Mouse (Mus musculus) hindbrain, embryonic 13.5 days (tissue): ENCODE measurements at regions not wholly inside any gene's neighbourhood (a gene's known extent, or its start where the extent isn't known, plus 50 kb on each side); places are given as distances from the start of the nearest gene placed in this dataset.
"Not testable (repeated sequence)": the region's sequence is repeated elsewhere in the genome, so short reads cannot be mapped to it uniquely, and the experiment has no call there.

Experiments used
- ATAC-seq: fragments of 200-750 bp; cut with Nextera tagmentation; 2 replicates; pipeline ENCODE4 v1.8.0; 2017; ENCODE audit warnings: moderate TSS enrichment; ENCODE audit not compliant: low FRiP score
- H3K27ac ChIP-seq: fragments of 300-500 bp; sonication (generic); 2 replicates; pipeline ENCODE4 v1.5.1; 2015; ENCODE audit warnings: inconsistent platforms, mild to moderate bottlenecking, moderate library complexity
- H3K27me3 ChIP-seq: fragments of 300-500 bp; sonication (generic); 2 replicates; pipeline ENCODE4 v1.6.1; 2015; ENCODE audit warnings: mild to moderate bottlenecking, inconsistent platforms
- H3K36me3 ChIP-seq: fragments of 300-500 bp; sonication (generic); 2 replicates; pipeline ENCODE4 v1.6.1; 2015; ENCODE audit warnings: mild to moderate bottlenecking, inconsistent platforms
- H3K4me1 ChIP-seq: fragments of 300-500 bp; sonication (generic); replicated peaks from 2 replicates; pipeline ENCODE4 v1.6.1; 2015; ENCODE audit warnings: inconsistent platforms
- H3K4me2 ChIP-seq: fragments of 300-500 bp; sonication (generic); 2 replicates; pipeline ENCODE4 v1.6.1; 2015; ENCODE audit warnings: inconsistent platforms, mild to moderate bottlenecking, moderate library complexity
- H3K4me3 ChIP-seq: fragments of 300-500 bp; sonication (generic); 2 replicates; pipeline ENCODE4 v1.5.1; 2015; ENCODE audit warnings: mild to moderate bottlenecking, inconsistent platforms
- H3K9ac ChIP-seq: fragments of 300-500 bp; sonication (generic); 2 replicates; pipeline ENCODE4 v1.6.1; 2015; ENCODE audit warnings: mild to moderate bottlenecking, inconsistent platforms
- H3K9me3 ChIP-seq: fragments of 300-500 bp; sonication (generic); 2 replicates; pipeline ENCODE4 v1.6.1; 2016; ENCODE audit warnings: inconsistent platforms
- WGBS: fragments of 180-500 bp; shearing (Covaris S2); methylation state at CpG from one replicate; pipeline ENCODE4 v1.1.7; 2015; 5-methylcytosine and 5-hydroxymethylcytosine counted together

DNA sequence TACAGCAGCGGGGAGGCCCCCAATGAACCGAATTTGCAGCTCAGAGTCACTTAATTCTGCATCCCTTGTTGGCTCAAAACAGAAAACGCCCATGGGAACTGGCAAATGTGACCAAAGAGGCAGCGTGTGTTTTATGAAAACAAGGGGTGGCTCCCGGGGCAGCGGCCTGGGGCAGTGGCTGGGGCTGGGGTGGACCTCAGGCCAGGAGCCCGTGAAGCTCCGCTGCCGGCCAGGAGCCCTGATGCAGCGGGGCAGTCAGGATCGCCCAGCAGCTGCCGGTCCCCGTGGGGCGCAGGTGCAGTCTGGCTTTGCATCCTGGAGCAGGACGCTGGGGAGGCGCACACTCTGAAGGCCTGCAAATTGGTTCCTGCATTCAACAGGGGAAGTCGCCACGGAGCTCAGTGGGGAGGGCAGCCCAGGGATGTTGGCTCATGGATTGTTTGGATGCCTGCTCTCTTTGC lies 104.4 kb upstream of the Gm9887 start:
- Histone ChIP-seq H3K4me3 (no peak overlapping the region), H3K9ac (peak overlapping the region; percentile 66), H3K4me1 (peaks cover 20% of the 10 kb centered on the region), H3K36me3 (no peaks in the 10 kb centered on the region), H3K27ac (peak overlapping the region; percentile 30; the same call in 1 of the 2 replicates), H3K9me3 (no peaks in the 10 kb centered on the region), H3K4me2 (peak overlapping the region; percentile 53), H3K27me3 (no peaks in the 10 kb centered on the region)
- WGBS: 5% methylated on average over 18 of the region's 18 CpGs
- peak; percentile 48; the same call in 1 of the 2 replicates for ATAC-seq

DNA sequence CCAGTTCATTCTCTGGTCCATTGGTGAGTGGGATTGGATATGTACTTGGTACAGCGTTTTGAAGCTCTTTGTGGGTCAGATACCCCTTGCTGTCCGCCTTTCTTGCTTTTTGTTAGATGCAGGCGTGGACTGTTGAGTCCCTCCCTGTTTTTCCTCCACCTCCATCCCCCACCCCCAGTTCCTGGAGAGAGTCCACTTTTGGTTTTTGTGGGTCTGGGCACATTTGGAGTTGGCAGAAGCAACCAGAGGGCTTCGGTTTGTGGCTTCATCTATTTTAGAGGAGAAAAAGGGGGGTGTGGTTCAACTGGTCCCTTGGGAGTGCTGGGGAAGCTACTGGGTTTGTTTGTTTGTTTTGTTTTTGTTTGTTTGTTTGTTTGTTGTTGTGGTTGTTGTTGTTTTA lies 103.9 kb upstream of the Gm9887 start:
- no peak overlapping the region; the same call in 1 of the 2 replicates for H3K4me2 ChIP-seq
- no peak overlapping the region for H3K9ac ChIP-seq
- ATAC-seq: no peak
- no peaks in the 10 kb centered on the region for H3K9me3 ChIP-seq
- H3K4me1 ChIP-seq: peaks cover 20% of the 10 kb centered on the region
- no peaks in the 10 kb centered on the region for H3K27me3 ChIP-seq
- H3K4me3 ChIP-seq: no peak overlapping the region
- H3K36me3 ChIP-seq: no peaks in the 10 kb centered on the region
- peak overlapping the region; percentile 30; the same call in 1 of the 2 replicates for H3K27ac ChIP-seq
- 65% methylated on average over 4 of the region's 4 CpGs for WGBS

DNA sequence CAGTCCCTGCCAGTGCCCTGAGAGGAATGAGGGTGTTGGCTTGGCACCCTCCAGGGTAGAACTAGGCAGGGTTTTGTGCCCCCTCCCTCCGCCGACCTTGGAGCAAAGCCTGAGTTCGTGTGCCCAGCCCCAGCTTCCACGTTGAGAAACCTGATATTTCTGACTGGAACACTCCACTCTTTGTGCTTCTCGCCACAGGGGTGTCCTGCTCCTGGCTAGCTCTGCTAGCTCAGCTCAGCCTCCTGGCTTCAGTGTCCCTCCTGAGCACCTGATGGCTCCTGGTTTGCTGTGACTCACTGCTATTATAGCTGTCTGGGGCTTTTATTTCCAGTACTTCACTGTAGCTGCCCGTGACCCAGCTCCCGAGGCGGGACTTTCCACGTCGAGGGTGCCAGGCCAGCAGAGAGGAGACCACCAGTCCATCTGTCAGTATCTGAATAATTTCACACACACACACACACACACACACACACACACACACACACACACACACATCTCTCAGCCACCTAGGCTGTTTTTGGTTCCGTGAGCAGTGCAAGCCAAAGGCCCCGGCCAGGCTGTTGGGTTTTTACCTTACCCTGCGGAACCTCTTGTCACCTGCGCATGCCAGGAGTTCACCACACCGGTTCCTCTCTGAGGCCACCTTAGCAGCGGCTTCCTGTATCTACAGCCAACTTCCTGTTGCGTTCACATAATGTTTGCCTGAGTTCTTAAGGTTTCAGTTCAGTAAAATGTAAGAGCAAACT lies 102.8 kb upstream of the Gm9887 start:
- no peaks in the 10 kb centered on the region for H3K9me3 ChIP-seq
- H3K4me1 ChIP-seq: peaks cover 20% of the 10 kb centered on the region
- H3K9ac ChIP-seq: no peak overlapping the region
- no peaks in the 10 kb centered on the region for H3K27me3 ChIP-seq
- no peak overlapping the region for H3K4me3 ChIP-seq
- peak; percentile 21; the same call in 1 of the 2 replicates for ATAC-seq
- 62% methylated on average over 17 of the region's 17 CpGs for WGBS
- H3K4me2 ChIP-seq: no peak overlapping the region
- no peak overlapping the region for H3K27ac ChIP-seq
- no peaks in the 10 kb centered on the region for H3K36me3 ChIP-seq

DNA sequence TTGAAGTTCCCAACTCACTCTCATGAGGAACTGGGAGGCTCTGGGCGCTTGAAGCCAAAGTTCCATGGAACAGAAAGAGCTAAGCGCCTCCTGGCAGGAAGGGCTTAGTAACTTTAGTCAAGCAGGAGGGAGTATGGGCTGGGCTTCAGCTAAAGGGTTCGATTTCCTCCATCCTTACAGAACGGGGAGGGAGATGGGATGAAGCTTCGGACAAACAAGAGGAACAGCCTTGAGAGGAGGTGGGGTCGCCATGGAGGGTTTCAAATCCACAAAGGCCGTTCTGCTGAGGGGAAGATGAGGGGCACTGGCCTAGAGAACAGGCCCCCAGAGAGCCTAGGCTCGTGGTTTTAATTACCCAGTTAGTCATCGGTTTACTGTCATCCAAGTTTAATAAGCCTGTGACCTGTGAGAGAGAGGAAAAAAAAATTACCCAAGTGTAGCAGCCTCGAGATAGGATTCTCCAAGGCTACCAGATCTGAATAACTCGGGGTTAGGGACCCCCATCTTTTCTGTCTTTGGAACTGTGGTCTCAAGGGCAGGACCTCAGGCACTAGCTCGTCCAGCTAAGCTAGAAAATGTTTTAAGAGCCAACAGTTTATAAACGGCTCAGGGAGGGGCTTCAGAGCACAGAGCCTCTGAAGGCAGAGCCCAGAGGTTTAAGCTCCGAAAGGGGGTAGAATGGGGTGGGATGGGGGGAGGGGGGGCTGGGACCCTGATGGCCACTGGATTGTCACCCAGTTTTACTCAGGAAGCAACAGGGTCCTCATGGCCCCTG lies 102.1 kb upstream of the Gm9887 start:
- no peak overlapping the region for H3K4me3 ChIP-seq
- H3K4me2 ChIP-seq: no peak overlapping the region
- no peaks in the 10 kb centered on the region for H3K36me3 ChIP-seq
- peak; percentile 14; the same call in 1 of the 2 replicates for ATAC-seq
- H3K27me3 ChIP-seq: no peaks in the 10 kb centered on the region
- no peak overlapping the region for H3K27ac ChIP-seq
- WGBS: 42% methylated on average over 14 of the region's 14 CpGs
- 0 out of 2 replicates have a peak overlapping the region, but pooled peaks have one; percentile 3 for H3K9ac ChIP-seq
- peaks cover 20% of the 10 kb centered on the region for H3K4me1 ChIP-seq
- H3K9me3 ChIP-seq: no peaks in the 10 kb centered on the region

DNA sequence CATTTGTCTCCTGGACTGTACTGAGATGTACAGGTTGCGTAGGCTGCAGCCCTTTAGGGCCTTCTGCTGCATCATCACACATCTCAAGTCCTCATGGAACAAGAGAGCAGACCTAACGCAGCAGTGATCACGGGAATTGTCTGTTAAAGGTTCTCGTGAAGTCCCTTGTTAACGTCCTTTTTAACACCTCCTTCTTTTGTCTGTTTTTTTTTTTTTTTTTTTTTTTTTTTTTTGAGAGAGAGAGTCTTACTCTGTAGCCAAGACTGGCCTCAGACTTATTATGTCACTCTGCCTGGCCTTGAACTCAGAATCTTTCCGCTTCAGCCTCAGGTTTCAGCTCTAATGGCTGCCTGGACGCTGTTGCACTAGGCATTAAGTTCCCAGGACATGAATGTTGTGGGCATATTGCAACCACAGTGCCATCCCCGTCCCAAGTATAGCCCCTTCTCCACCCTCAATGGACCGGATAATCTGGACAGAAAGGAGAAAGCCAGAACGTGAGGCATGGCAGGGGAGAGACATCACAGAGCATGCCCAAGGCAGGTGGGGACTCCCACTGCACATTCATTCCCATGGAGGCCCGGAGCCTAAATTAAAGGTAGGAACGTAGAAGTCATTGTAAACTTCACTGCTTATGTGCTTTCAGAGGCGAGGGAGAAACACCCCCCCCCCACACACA lies 101.3 kb upstream of the Gm9887 start:
- Histone ChIP-seq H3K27me3 (no peaks in the 10 kb centered on the region), H3K27ac (no peak overlapping the region), H3K9me3 (no peaks in the 10 kb centered on the region), H3K36me3 (no peaks in the 10 kb centered on the region), H3K4me3 (no peak overlapping the region), H3K4me1 (peaks cover 20% of the 10 kb centered on the region), H3K9ac (no peak overlapping the region), H3K4me2 (no peak overlapping the region)
- no peak for ATAC-seq
- WGBS: 76% methylated on average over 13 of the region's 13 CpGs

DNA sequence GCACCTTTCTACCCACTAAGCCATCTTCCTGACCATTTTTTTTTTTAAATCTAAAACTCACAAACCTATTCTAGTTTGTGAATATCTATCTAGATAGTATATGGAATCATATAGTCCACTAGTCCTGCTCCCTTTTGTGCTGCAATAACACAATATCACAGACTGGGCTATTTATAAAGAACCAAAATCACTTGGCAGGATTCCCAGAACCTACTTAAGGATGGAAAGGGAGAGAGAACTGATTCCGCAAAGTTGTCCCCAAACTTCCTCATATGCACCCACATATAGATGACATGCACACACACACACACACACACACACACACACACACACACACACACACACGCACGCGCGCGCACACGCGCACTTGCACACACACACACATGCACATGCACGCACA lies 100.7 kb upstream of the Gm9887 start:
- H3K4me1 ChIP-seq: peaks cover 20% of the 10 kb centered on the region
- no peak overlapping the region for H3K4me3 ChIP-seq
- WGBS: 95% methylated on average over 9 of the region's 9 CpGs
- ATAC-seq: no peak
- H3K27ac ChIP-seq: no peak overlapping the region
- no peaks in the 10 kb centered on the region for H3K36me3 ChIP-seq
- H3K27me3 ChIP-seq: no peaks in the 10 kb centered on the region
- H3K9ac ChIP-seq: no peak overlapping the region
- H3K4me2 ChIP-seq: no peak overlapping the region
- no peaks in the 10 kb centered on the region for H3K9me3 ChIP-seq

DNA sequence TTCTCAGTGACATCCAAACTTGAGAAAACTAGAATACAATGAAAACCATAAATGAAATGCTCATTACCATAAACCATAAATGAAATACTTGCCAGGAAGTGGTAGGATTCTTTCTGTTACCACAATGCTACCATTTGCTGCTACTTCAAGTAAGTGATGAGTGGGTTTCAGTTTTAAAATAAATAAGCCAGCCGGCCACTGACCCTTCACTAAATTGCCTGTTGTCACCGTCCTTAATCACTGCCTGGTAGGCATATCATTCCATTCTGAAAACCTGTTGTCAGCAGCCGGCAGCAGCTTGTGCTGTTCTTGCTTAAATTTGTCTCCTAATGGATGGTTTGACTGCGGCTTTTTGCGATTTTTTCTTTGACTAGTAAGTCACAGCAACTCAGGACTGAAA lies 99.6 kb upstream of the Gm9887 start:
- Histone ChIP-seq H3K4me3 (no peak overlapping the region), H3K27me3 (no peaks in the 10 kb centered on the region), H3K4me1 (peaks cover 21% of the 10 kb centered on the region), H3K27ac (no peak overlapping the region), H3K36me3 (no peaks in the 10 kb centered on the region), H3K4me2 (no peak overlapping the region), H3K9ac (no peak overlapping the region), H3K9me3 (no peaks in the 10 kb centered on the region)
- ATAC-seq: no peak
- 50% methylated on average over 5 of the region's 5 CpGs for WGBS

DNA sequence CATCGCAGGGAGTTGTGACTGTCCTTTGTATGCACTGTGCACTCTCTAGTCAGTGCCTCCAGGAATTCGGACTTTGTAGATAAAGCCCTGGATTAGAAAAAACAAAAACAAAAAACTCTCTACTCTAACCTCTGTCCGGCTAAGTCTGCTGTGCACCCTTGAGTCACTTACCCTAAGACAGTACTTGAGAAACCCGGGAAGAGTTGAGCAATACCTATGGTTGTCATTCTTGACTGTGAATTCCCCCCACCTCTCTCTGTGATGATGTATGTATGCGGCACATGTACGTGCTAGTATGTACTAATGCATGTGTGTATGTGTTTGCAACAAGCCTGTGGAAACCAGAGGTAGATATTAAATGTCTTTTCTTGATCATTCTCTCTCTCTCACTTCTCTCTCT lies 96.7 kb upstream of the Gm9887 start:
- Histone ChIP-seq H3K4me3 (no peak overlapping the region), H3K4me2 (no peak overlapping the region), H3K4me1 (peaks cover 5% of the 10 kb centered on the region), H3K9me3 (no peaks in the 10 kb centered on the region), H3K36me3 (no peaks in the 10 kb centered on the region), H3K27ac (no peak overlapping the region), H3K27me3 (no peaks in the 10 kb centered on the region), H3K9ac (no peak overlapping the region)
- 87% methylated on average over 6 of the region's 6 CpGs for WGBS
- ATAC-seq: no peak

DNA sequence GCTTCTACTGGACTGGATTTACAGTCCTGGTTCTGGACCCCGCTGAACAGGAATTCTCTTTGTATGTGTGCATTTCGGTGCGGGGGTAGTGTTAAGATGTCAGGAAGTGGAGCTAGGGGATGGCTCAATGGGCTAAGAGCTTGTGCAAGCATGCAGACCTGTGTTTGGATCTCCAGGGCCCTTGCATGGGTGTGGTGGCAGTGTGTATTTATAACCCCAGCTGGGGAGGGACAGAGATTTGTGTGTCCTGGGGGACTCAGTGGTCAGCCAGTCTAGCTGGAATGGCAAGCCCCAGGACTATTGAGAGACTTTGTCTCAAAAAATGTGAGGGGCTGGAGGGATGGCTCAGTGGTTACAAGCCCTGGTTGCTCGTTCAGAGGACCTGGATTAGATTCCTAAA lies 95.1 kb upstream of the Gm9887 start:
- no peaks in the 10 kb centered on the region for H3K27me3 ChIP-seq
- no peak overlapping the region for H3K4me2 ChIP-seq
- no peaks in the 10 kb centered on the region for H3K9me3 ChIP-seq
- WGBS: 71% methylated on average over 4 of the region's 4 CpGs
- H3K4me3 ChIP-seq: no peak overlapping the region
- no peak overlapping the region for H3K9ac ChIP-seq
- H3K4me1 ChIP-seq: peaks cover 11% of the 10 kb centered on the region
- no peak overlapping the region for H3K27ac ChIP-seq
- no peaks in the 10 kb centered on the region for H3K36me3 ChIP-seq
- no peak for ATAC-seq

DNA sequence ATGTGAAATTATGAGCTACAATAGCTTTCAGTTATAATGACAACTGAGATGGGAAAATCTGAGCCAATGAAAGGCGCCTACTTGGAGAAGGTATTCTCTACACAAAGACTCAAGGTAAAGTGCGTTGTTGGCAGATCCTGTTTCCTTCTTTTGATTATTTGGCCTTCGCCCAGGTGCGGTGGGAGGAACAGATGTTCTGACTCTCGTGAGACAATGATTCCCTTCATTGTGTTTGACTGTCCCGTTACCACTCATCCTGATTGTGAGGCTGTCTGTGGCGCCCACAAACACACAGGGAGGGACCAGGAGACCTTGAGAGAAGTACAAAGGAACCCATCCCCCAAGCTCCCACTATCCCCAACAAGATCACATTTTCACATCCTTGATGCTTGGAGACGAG lies 92.6 kb upstream of the Gm9887 start:
- Histone ChIP-seq H3K9ac (no peak overlapping the region), H3K27me3 (no peaks in the 10 kb centered on the region), H3K4me1 (peaks cover 23% of the 10 kb centered on the region), H3K4me3 (no peak overlapping the region), H3K27ac (no peak overlapping the region), H3K4me2 (no peak overlapping the region), H3K9me3 (no peaks in the 10 kb centered on the region), H3K36me3 (no peaks in the 10 kb centered on the region)
- WGBS: 82% methylated on average over 8 of the region's 8 CpGs
- ATAC-seq: no peak

DNA sequence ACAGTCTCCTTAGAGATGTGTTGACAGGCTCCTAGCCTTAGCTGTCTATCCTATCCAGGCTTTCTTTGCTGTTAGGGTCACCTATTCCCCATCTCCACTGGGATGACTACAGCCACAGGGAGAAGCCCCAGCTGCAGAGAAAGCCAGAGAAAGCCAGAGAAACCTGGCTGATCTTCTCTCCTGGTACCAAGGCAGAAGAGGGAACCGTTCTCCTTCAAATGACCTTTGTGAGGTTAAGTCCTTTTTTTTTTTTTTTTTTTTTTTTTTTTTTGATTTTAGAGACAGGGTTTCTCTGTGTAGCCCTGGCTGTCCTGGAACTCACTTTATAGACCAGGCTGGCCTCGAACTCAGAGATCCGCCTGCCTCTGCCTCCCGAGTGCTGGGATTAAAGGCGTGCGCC lies 91.1 kb upstream of the Gm9887 start:
- 96% methylated on average over 6 of the region's 6 CpGs for WGBS
- not testable (repeated sequence) for H3K4me3 ChIP-seq, H3K9ac ChIP-seq, H3K36me3 ChIP-seq, H3K27me3 ChIP-seq, ATAC-seq, H3K9me3 ChIP-seq, H3K4me2 ChIP-seq
- Histone ChIP-seq H3K4me1 (peaks cover 25% of the 10 kb centered on the region), H3K27ac (0 out of 2 replicates have a peak overlapping the region, but pooled peaks have one; percentile 79)
